Mouse (Mus musculus) liver, embryonic 15.5 days (tissue): ENCODE results near the gene Usp49. TPM values are rescaled to one million over a fixed set of nuclear protein-coding genes. Genes with fewer than 3 reads are reported as not detected.
"Not testable (repeated sequence)": the region's sequence is repeated elsewhere in the genome, so short reads cannot be mapped to it uniquely, and the experiment has no call there.

Source experiments
- ATAC-seq: fragments of 200-750 bp; cut with Nextera tagmentation; 2 replicates; pipeline ENCODE4 v1.8.0; 2017; ENCODE audit warnings: moderate number of reproducible peaks, mild to moderate bottlenecking, moderate library complexity; ENCODE audit not compliant: insufficient read depth
- H3K27ac ChIP-seq: fragments of 300-500 bp; sonication (generic); replicated peaks from 2 replicates; pipeline ENCODE4 v1.5.1; 2015; ENCODE audit warnings: mild to moderate bottlenecking, inconsistent platforms
- H3K27me3 ChIP-seq: fragments of 300-500 bp; sonication (generic); 2 replicates; pipeline ENCODE4 v1.6.1; 2015; ENCODE audit warnings: mild to moderate bottlenecking, inconsistent platforms
- H3K36me3 ChIP-seq: fragments of 300-500 bp; sonication (generic); replicated peaks from 2 replicates; pipeline ENCODE4 v1.6.1; 2015; ENCODE audit warnings: moderate library complexity, mild to moderate bottlenecking, inconsistent platforms
- H3K4me1 ChIP-seq: fragments of 300-500 bp; sonication (generic); replicated peaks from 2 replicates; pipeline ENCODE4 v1.6.1; 2015; ENCODE audit warnings: inconsistent platforms
- H3K4me2 ChIP-seq: fragments of 300-500 bp; sonication (generic); 2 replicates; pipeline ENCODE4 v1.6.1; 2015; ENCODE audit warnings: moderate library complexity, mild to moderate bottlenecking, inconsistent platforms
- H3K4me3 ChIP-seq: fragments of 300-500 bp; sonication (generic); replicated peaks from 2 replicates; pipeline ENCODE4 v1.5.1; 2015; ENCODE audit warnings: mild to moderate bottlenecking, inconsistent platforms
- H3K9ac ChIP-seq: fragments of 300-500 bp; sonication (generic); 2 replicates; pipeline ENCODE4 v1.6.1; 2015; ENCODE audit warnings: moderate library complexity, mild to moderate bottlenecking, inconsistent platforms
- H3K9me3 ChIP-seq: fragments of 300-500 bp; sonication (generic); replicated peaks from 2 replicates; pipeline ENCODE4 v1.6.1; 2016; ENCODE audit warnings: inconsistent platforms
- WGBS: fragments of 180-500 bp; shearing (Covaris S2); methylation state at CpG from one replicate; pipeline ENCODE4 v1.1.7; 2015; ENCODE audit warnings: mixed read lengths; ENCODE audit not compliant: insufficient replicate concordance; 5-methylcytosine and 5-hydroxymethylcytosine counted together
- polyA plus RNA-seq: library from polyadenylated mRNA; unstranded; fragments of >200 nt; fragmentation: Nextera tagmentation; extraction: Ambion mirVana; gene quantifications from 2 replicates; pipeline ENCODE4 v1.2.1, GENCODE M21; 2015

Usp49 gene
- polyA plus RNA-seq, 1 experiment from 2014 or later: 3.7 TPM

GRCm38 (mm10) chr17:47654346-47654745, 23.9 kb downstream of the Usp49 start:
- H3K4me1 ChIP-seq, H3K27ac ChIP-seq, H3K4me3 ChIP-seq, H3K9me3 ChIP-seq, H3K9ac ChIP-seq, H3K4me2 ChIP-seq, ATAC-seq, H3K27me3 ChIP-seq: not testable (repeated sequence)
- WGBS: 81% methylated on average over 8 of the region's 8 CpGs
- peaks cover 35% of the 10 kb centered on the region for H3K36me3 ChIP-seq

DNA sequence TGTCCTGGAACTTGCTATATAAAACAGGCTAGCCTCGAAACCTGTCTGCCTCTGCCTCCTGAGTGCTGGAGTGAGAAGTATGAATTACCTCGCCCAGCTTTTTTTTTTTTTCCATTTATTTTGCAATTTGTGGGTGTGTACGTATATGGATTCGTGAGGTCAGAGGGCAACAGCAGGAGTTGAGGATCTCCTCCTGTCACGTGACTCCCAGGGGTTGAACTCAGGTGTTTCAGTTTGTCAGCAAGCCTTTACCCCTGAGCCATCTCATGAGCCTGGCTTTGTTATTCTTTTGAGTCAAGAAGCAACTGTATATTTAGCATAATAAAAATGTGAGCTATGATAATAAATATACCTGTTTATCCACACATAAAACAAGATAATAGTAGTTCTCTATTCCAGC, 25.2 kb downstream of the Usp49 start:
- no peak overlapping the region for H3K4me3 ChIP-seq
- peaks cover 6% of the 10 kb centered on the region; the same call in 1 of the 2 replicates for H3K4me1 ChIP-seq
- H3K9me3 ChIP-seq: no peaks in the 10 kb centered on the region
- H3K4me2 ChIP-seq: no peak overlapping the region
- H3K27me3 ChIP-seq: no peaks in the 10 kb centered on the region
- no peak overlapping the region for H3K27ac ChIP-seq
- H3K36me3 ChIP-seq: peaks cover 24% of the 10 kb centered on the region; the same call in 1 of the 2 replicates
- no peak for ATAC-seq
- H3K9ac ChIP-seq: no peak overlapping the region
- WGBS: 77% methylated on average over 5 of the region's 5 CpGs

- WGBS: 80% methylated on average over 4 of the region's 4 CpGs
- Histone ChIP-seq H3K27me3 (no peaks in the 10 kb centered on the region), H3K4me3 (no peak overlapping the region), H3K9me3 (no peaks in the 10 kb centered on the region), H3K36me3 (peaks cover 16% of the 10 kb centered on the region; the same call in 1 of the 2 replicates), H3K4me1 (peaks cover 6% of the 10 kb centered on the region; the same call in 1 of the 2 replicates), H3K4me2 (no peak overlapping the region), H3K9ac (no peak overlapping the region), H3K27ac (no peak overlapping the region)
- ATAC-seq: no peak
These were observed 27.4 kb downstream of the Usp49 start for GRCm38 (mm10) chr17:47657901-47658300.

- ATAC-seq: no peak
- 39% methylated on average over 3 of the region's 3 CpGs for WGBS
- Histone ChIP-seq H3K9me3 (no peaks in the 10 kb centered on the region), H3K9ac (no peak overlapping the region), H3K4me1 (peaks cover 6% of the 10 kb centered on the region; the same call in 1 of the 2 replicates), H3K4me3 (no peak overlapping the region), H3K27ac (0 out of 2 replicates have a peak overlapping the region, but pooled peaks have one; percentile 7), H3K27me3 (no peaks in the 10 kb centered on the region), H3K36me3 (peaks cover 8% of the 10 kb centered on the region; the same call in 1 of the 2 replicates), H3K4me2 (no peak overlapping the region)
These were observed 28.3 kb downstream of the Usp49 start for GRCm38 (mm10) chr17:47658741-47659243.

DNA sequence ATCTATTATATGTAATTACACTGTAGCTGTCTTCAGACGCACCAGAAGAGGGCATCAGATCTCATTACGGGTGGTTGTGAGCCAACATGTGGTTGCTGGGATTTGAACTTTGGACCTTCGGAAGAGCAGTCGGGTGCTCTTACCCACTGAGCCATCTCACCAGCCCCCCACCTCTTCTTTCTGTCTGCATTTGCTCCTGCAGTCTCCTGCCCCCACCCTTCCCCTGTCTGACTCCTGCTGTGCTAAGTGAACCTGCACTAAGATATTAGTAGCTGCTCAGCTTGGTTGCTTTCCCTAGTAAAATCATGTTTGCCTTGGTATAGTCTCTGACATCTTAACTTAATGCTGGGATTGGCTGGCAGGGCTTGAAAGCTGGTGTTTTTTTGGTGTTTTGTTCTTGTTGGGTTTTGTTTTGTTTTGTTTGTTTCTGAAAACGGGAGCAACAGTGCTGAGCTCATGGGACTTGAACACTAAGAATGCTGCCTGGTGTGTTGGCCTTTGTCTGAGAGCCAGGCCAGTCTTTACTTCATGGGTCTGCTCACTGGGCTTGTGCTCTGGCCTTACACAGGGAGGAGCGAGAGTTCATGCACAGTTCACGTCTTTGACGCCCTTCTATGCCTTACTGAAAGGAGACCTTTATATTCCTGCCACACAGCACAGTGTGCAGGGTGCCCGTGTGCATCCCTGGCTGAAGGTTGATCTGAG, 32.7 kb downstream of the Usp49 start:
- WGBS: 76% methylated on average over 9 of the region's 9 CpGs
- H3K36me3 ChIP-seq: 0 out of 2 replicates have a peak, but pooled peaks cover 7% of the 10 kb centered on the region
- no peak overlapping the region for H3K27ac ChIP-seq
- no peak overlapping the region for H3K4me3 ChIP-seq
- H3K27me3 ChIP-seq: no peaks in the 10 kb centered on the region
- no peak overlapping the region for H3K9ac ChIP-seq
- H3K4me1 ChIP-seq: peaks cover 6% of the 10 kb centered on the region; the same call in 1 of the 2 replicates
- H3K9me3 ChIP-seq: no peaks in the 10 kb centered on the region
- ATAC-seq: no peak
- H3K4me2 ChIP-seq: no peak overlapping the region

GRCm38 (mm10) chr17:47664474-47664873, 34.0 kb downstream of the Usp49 start:
- H3K4me2 ChIP-seq: no peak overlapping the region
- H3K4me1 ChIP-seq: no peaks in the 10 kb centered on the region
- no peaks in the 10 kb centered on the region for H3K27me3 ChIP-seq
- no peak for ATAC-seq
- H3K36me3 ChIP-seq: 0 out of 2 replicates have a peak, but pooled peaks cover 7% of the 10 kb centered on the region
- no peak overlapping the region for H3K27ac ChIP-seq
- no peaks in the 10 kb centered on the region for H3K9me3 ChIP-seq
- 63% methylated on average over 7 of the region's 7 CpGs for WGBS
- no peak overlapping the region for H3K4me3 ChIP-seq
- H3K9ac ChIP-seq: no peak overlapping the region

- no peak for ATAC-seq
- H3K36me3 ChIP-seq: peaks cover 23% of the 10 kb centered on the region
- no peak overlapping the region for H3K27ac ChIP-seq
- H3K4me1 ChIP-seq: peaks cover 13% of the 10 kb centered on the region; the same call in 1 of the 2 replicates
- H3K27me3 ChIP-seq: peaks cover 33% of the 10 kb centered on the region
- no peak overlapping the region for H3K9ac ChIP-seq
- H3K9me3 ChIP-seq: no peaks in the 10 kb centered on the region
- H3K4me3 ChIP-seq: no peak overlapping the region
- WGBS: 77% methylated on average over 4 of the region's 4 CpGs
- no peak overlapping the region for H3K4me2 ChIP-seq
These were observed 38.7 kb downstream of the Usp49 start for GRCm38 (mm10) chr17:47669166-47669565.

DNA sequence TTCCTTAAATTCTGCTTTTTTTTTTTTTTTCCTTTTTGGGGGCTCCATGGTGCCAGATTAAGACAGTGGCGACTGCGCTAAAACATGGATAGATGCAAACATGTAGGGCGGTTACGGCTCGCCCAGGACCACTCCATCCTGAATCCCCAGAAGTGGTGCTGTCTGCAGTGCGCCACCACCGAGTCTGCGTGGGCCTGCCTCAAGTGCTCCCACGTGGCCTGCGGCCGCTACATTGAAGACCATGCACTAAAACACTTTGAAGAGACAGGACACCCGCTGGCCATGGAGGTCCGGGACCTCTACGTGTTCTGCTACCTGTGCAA, 41.5 kb downstream of the Usp49 start:
- Histone ChIP-seq H3K27me3 (peaks cover 33% of the 10 kb centered on the region), H3K4me3 (peak overlapping the region; percentile 36; the same call in 1 of the 2 replicates), H3K9me3 (no peaks in the 10 kb centered on the region), H3K4me2 (peak overlapping the region; percentile 64), H3K4me1 (peaks cover 13% of the 10 kb centered on the region; the same call in 1 of the 2 replicates), H3K36me3 (peaks cover 43% of the 10 kb centered on the region), H3K9ac (no peak overlapping the region), H3K27ac (no peak overlapping the region)
- 35% methylated on average over 14 of the region's 14 CpGs for WGBS
- ATAC-seq: no peak

- H3K27me3 ChIP-seq: peaks cover 33% of the 10 kb centered on the region
- WGBS: 10% methylated on average over 63 of the region's 68 CpGs
- H3K9me3 ChIP-seq: no peaks in the 10 kb centered on the region
- H3K4me2 ChIP-seq: peak overlapping the region; percentile 64
- H3K4me3 ChIP-seq: peak overlapping the region; percentile 36
- H3K9ac ChIP-seq: no peak overlapping the region
- H3K36me3 ChIP-seq: peaks cover 49% of the 10 kb centered on the region
- H3K27ac ChIP-seq: no peak overlapping the region
- no peak for ATAC-seq
- H3K4me1 ChIP-seq: peaks cover 13% of the 10 kb centered on the region; the same call in 1 of the 2 replicates
These were observed 42.0 kb downstream of the Usp49 start for GRCm38 (mm10) chr17:47672311-47673111.

DNA sequence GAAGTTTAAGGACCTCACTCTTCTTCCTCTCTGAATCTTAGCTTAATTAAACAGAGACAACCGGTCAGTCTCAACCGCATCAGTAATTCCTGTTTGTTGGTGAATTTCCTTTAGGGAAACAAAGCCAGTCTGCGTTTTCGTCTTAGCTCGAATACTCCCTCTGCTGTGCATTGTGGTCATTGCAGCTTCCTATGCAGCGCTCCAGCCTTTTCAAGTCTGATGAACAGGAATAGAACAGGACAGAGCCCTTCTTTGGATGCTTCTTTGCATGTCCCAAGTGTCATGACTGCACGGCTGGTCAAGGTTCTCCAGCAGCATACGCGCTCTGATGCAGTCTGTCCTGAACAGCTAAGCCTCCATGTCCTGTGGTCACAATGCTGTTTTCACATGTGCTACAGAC, 46.1 kb downstream of the Usp49 start:
- H3K4me3 ChIP-seq: no peak overlapping the region
- peaks cover 16% of the 10 kb centered on the region; the same call in 1 of the 2 replicates for H3K4me1 ChIP-seq
- H3K4me2 ChIP-seq: no peak overlapping the region
- peaks cover 84% of the 10 kb centered on the region for H3K36me3 ChIP-seq
- no peaks in the 10 kb centered on the region for H3K9me3 ChIP-seq
- peaks cover 16% of the 10 kb centered on the region for H3K27me3 ChIP-seq
- 22% methylated on average over 9 of the region's 9 CpGs for WGBS
- H3K27ac ChIP-seq: no peak overlapping the region
- no peak for ATAC-seq
- no peak overlapping the region for H3K9ac ChIP-seq

GRCm38 (mm10) chr17:47678238-47678637, 47.7 kb downstream of the Usp49 start:
- Histone ChIP-seq H3K27me3 (peaks cover 1% of the 10 kb centered on the region; the same call in 1 of the 2 replicates), H3K4me3 (no peak overlapping the region), H3K4me2 (no peak overlapping the region), H3K9ac (no peak overlapping the region), H3K27ac (no peak overlapping the region; the same call in 1 of the 2 replicates), H3K4me1 (peaks cover 8% of the 10 kb centered on the region; the same call in 1 of the 2 replicates), H3K36me3 (peaks cover 90% of the 10 kb centered on the region), H3K9me3 (no peaks in the 10 kb centered on the region)
- 82% methylated on average over 5 of the region's 5 CpGs for WGBS
- ATAC-seq: peak; percentile 49; the same call in 1 of the 2 replicates
